Mouse (Mus musculus): ENCODE measurements around the gene B9d1. TPM values are rescaled to one million over a fixed set of nuclear protein-coding genes. Genes with fewer than 3 reads are reported as not detected.

B9d1 gene
- polyA plus RNA-seq, 1 experiment, result 16.0 TPM

DNA sequence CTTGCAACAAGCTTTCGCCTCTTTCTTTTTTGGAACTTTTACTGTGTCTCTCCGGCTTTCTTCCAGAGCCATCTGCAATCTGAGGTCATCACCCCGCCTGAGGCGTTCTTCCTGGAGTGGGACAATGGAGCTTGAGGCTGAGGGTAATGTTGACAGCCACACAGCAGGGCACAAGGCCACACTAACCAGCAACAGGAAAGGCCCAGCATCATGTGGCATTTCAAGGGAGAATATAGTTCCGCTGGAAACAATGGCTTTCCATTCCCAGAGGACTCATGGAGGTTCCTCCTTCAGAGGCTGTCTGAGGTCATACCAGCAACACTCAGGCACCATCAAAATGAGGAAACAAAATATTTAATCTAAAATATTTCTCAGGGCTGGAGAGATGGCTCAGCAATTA is 28.6 kb downstream of the B9d1 start:
- DNase-seq, result no peak
- Histone ChIP-seq H3K4me1 (replicated peaks; ENCODE audit: control insufficient read depth, insufficient read depth, low read length) (no peaks in the 10 kb centered on the region), H3K36me3 (ENCODE audit: control insufficient read depth, insufficient read depth, low read length) (no peaks in the 10 kb centered on the region), H3K27me3 (ENCODE audit: control insufficient read depth, insufficient read depth, low read length) (no peaks in the 10 kb centered on the region), H3K27ac (ENCODE audit: control insufficient read depth, insufficient read depth, low read length) (no peak overlapping the region), H3K4me3 (ENCODE audit: control insufficient read depth, insufficient read depth, low read length) (no peak overlapping the region)
- 93% methylated on average over 5 of the region's 5 CpGs for WGBS
- no peak for TF ChIP-seq POLR2A (IDR thresholded peaks at IDR 0.05; ENCODE audit: control insufficient read depth, extremely low read depth, insufficient read depth, low read length, poor library complexity)
- no peak for TF ChIP-seq CTCF (IDR thresholded peaks at IDR 0.05; ENCODE audit: borderline replicate concordance, control insufficient read depth, extremely low read depth, insufficient read depth, low read length, poor library complexity)

DNA sequence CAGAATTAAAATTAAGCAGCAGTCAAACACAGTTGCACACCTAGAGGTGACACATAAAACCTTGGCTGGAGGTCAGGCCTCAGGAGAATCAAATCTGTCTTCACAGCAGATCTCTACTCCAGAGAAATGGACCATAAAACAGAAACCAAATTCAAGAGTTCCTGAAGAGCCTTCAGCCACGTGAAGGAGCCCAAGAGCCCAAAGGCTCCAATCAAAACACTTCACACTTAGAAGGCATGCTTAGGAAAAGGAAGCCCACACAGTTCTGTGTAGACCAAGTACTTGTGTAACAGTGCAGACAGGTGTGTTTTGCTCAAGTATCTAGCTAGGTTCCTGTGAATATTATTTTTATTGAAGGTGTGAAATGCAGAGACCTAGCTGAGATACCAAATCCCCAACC is 30.6 kb downstream of the B9d1 start:
- no peak overlapping the region for H3K4me3 ChIP-seq (ENCODE audit: control insufficient read depth, insufficient read depth, low read length)
- 49% methylated on average over 1 of the region's 1 CpGs for WGBS
- H3K27ac ChIP-seq (ENCODE audit: control insufficient read depth, insufficient read depth, low read length), result no peak overlapping the region
- H3K36me3 ChIP-seq (ENCODE audit: control insufficient read depth, insufficient read depth, low read length), result no peaks in the 10 kb centered on the region
- TF ChIP-seq POLR2A (IDR thresholded peaks at IDR 0.05; ENCODE audit: control insufficient read depth, extremely low read depth, insufficient read depth, low read length, poor library complexity), result no peak
- TF ChIP-seq CTCF (IDR thresholded peaks at IDR 0.05; ENCODE audit: borderline replicate concordance, control insufficient read depth, extremely low read depth, insufficient read depth, low read length, poor library complexity), result no peak
- DNase-seq, result no peak
- no peaks in the 10 kb centered on the region for H3K4me1 ChIP-seq (replicated peaks; ENCODE audit: control insufficient read depth, insufficient read depth, low read length)
- no peaks in the 10 kb centered on the region for H3K27me3 ChIP-seq (ENCODE audit: control insufficient read depth, insufficient read depth, low read length)

DNA sequence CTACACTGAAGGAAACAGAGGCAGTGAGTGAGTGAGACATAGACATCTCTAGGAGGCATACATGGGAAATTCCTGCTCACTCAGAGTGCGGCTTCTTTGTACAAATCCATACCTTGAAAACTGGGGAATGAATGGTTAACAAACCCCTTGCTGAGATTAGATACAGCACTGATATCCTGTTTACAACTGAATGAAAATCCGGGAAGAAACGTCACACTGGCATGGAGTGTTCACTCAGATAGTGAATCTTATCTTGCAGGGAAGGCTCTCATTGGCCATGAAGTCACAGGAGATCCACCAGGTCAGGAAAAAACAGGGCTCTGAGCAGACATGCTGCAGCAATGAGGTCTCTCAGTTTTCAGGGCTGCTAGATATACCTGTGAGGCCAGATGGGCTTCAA is 32.0 kb downstream of the B9d1 start:
- no peaks in the 10 kb centered on the region for H3K4me1 ChIP-seq (replicated peaks; ENCODE audit: control insufficient read depth, insufficient read depth, low read length)

DNA sequence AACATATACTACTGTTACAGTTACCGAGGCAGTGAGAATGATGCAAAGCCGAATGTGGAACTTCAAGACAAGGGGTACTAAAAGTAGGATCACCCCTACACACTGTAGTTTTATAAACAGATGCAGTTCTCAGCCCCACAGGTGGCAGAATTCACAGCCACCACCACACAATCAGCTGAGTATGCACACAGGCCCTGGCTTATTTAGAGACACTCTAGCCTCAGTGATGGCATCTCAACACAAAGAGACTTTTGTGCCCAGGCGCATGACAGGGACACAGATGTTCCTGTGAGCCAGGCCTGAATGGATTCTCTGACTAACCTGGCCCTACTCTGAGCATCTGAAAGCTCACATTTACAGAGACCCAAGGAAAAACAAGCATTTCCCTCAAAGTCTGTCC is 32.4 kb downstream of the B9d1 start:
- no peak overlapping the region for H3K27ac ChIP-seq (ENCODE audit: control insufficient read depth, insufficient read depth, low read length)
- H3K36me3 ChIP-seq (ENCODE audit: control insufficient read depth, insufficient read depth, low read length), result no peaks in the 10 kb centered on the region
- TF ChIP-seq CTCF (IDR thresholded peaks at IDR 0.05; ENCODE audit: borderline replicate concordance, control insufficient read depth, extremely low read depth, insufficient read depth, low read length, poor library complexity), result no peak
- TF ChIP-seq POLR2A (IDR thresholded peaks at IDR 0.05; ENCODE audit: control insufficient read depth, extremely low read depth, insufficient read depth, low read length, poor library complexity), result no peak
- H3K4me3 ChIP-seq (ENCODE audit: control insufficient read depth, insufficient read depth, low read length), result no peak overlapping the region
- 89% methylated on average over 3 of the region's 3 CpGs for WGBS
- no peak for DNase-seq
- H3K4me1 ChIP-seq (replicated peaks; ENCODE audit: control insufficient read depth, insufficient read depth, low read length), result no peaks in the 10 kb centered on the region
- H3K27me3 ChIP-seq (ENCODE audit: control insufficient read depth, insufficient read depth, low read length), result no peaks in the 10 kb centered on the region

More for the DNA sequence above, 32.0 kb downstream of the B9d1 start:
- no peak for TF ChIP-seq POLR2A (IDR thresholded peaks at IDR 0.05; ENCODE audit: control insufficient read depth, extremely low read depth, insufficient read depth, low read length, poor library complexity)
- no peak for TF ChIP-seq CTCF (IDR thresholded peaks at IDR 0.05; ENCODE audit: borderline replicate concordance, control insufficient read depth, extremely low read depth, insufficient read depth, low read length, poor library complexity)
- WGBS, result 78% methylated on average over 3 of the region's 3 CpGs
- no peaks in the 10 kb centered on the region for H3K27me3 ChIP-seq (ENCODE audit: control insufficient read depth, insufficient read depth, low read length)
- no peaks in the 10 kb centered on the region for H3K36me3 ChIP-seq (ENCODE audit: control insufficient read depth, insufficient read depth, low read length)
- H3K27ac ChIP-seq (ENCODE audit: control insufficient read depth, insufficient read depth, low read length), result no peak overlapping the region
- DNase-seq, result no peak
- H3K4me3 ChIP-seq (ENCODE audit: control insufficient read depth, insufficient read depth, low read length), result no peak overlapping the region

DNA sequence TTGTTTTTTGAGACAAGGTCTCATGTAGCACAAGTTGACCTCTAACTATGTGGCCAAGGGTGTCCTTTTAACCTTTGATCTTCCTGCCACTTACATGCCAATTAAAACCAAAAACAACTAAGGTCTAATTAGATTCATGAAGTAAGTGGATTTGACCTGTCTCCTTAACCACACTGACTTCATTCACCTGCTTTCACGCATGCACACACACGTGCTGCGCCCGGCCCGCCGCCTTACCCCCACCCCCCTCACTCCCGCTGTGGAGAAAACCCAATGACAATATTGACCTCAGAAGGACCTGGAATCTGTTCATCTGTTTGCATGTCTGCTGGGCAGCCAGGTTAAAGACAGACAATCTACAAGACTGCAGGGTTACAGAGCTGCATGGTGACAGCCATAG is 35.7 kb downstream of the B9d1 start:
- no peaks in the 10 kb centered on the region for H3K4me1 ChIP-seq (replicated peaks; ENCODE audit: control insufficient read depth, insufficient read depth, low read length)
- DNase-seq, result no peak
- 91% methylated on average over 7 of the region's 7 CpGs for WGBS
- no peaks in the 10 kb centered on the region for H3K27me3 ChIP-seq (ENCODE audit: control insufficient read depth, insufficient read depth, low read length)
- H3K36me3 ChIP-seq (ENCODE audit: control insufficient read depth, insufficient read depth, low read length), result no peaks in the 10 kb centered on the region
- no peak overlapping the region for H3K27ac ChIP-seq (ENCODE audit: control insufficient read depth, insufficient read depth, low read length)
- no peak overlapping the region for H3K4me3 ChIP-seq (ENCODE audit: control insufficient read depth, insufficient read depth, low read length)
- TF ChIP-seq POLR2A (IDR thresholded peaks at IDR 0.05; ENCODE audit: control insufficient read depth, extremely low read depth, insufficient read depth, low read length, poor library complexity), result no peak
- TF ChIP-seq CTCF (IDR thresholded peaks at IDR 0.05; ENCODE audit: borderline replicate concordance, control insufficient read depth, extremely low read depth, insufficient read depth, low read length, poor library complexity), result no peak

DNA sequence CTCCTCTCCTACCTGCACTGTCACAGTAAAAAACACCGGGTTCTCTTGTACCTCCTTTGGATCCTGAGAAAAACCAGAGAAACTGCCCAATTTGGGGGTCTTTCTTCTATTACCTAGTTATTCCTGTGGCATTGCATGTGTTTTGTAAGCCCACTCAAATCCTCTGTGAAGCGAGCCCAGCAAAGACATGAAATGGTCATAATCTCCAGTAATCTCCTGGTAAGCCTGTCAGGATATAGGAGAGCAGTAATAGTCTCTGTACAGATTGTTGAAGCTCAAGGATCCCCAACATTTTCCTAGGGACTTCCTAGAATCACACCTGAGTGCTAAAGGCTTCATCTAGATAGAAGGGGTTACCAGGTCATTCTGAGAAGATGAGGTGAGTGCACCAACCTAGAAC is 36.2 kb downstream of the B9d1 start:
- H3K36me3 ChIP-seq (ENCODE audit: control insufficient read depth, insufficient read depth, low read length), result no peaks in the 10 kb centered on the region
- no peak overlapping the region for H3K4me3 ChIP-seq (ENCODE audit: control insufficient read depth, insufficient read depth, low read length)
- no peaks in the 10 kb centered on the region for H3K27me3 ChIP-seq (ENCODE audit: control insufficient read depth, insufficient read depth, low read length)
- H3K27ac ChIP-seq (ENCODE audit: control insufficient read depth, insufficient read depth, low read length), result no peak overlapping the region
- TF ChIP-seq POLR2A (IDR thresholded peaks at IDR 0.05; ENCODE audit: control insufficient read depth, extremely low read depth, insufficient read depth, low read length, poor library complexity) (no peak), CTCF (IDR thresholded peaks at IDR 0.05; ENCODE audit: borderline replicate concordance, control insufficient read depth, extremely low read depth, insufficient read depth, low read length, poor library complexity) (no peak)
- DNase-seq, result no peak
- H3K4me1 ChIP-seq (replicated peaks; ENCODE audit: control insufficient read depth, insufficient read depth, low read length), result no peaks in the 10 kb centered on the region
- 86% methylated on average over 2 of the region's 2 CpGs for WGBS

DNA sequence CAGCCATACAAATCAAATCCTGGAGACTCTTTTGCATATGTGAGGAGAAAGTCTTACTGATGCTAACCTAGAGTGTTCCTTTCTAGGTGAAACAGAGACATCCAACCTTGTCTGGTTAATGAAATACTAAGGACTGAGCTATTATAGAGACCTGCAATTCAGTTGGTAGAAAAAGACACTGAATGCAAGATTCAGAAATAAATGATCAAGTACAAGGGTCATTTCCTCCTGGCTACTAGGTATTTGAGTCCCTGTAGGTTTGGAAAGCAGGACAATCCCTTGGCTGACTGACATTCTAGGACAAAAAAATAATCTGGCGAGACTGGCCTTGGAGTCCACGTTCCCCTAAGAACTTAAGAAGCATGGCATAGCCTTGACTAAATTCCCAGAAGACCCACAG is 40.6 kb downstream of the B9d1 start:
- 89% methylated on average over 2 of the region's 2 CpGs for WGBS
- H3K4me3 ChIP-seq (ENCODE audit: control insufficient read depth, insufficient read depth, low read length), result no peak overlapping the region
- no peaks in the 10 kb centered on the region for H3K4me1 ChIP-seq (replicated peaks; ENCODE audit: control insufficient read depth, insufficient read depth, low read length)
- no peak for DNase-seq
- H3K27me3 ChIP-seq (ENCODE audit: control insufficient read depth, insufficient read depth, low read length), result no peaks in the 10 kb centered on the region
- H3K36me3 ChIP-seq (ENCODE audit: control insufficient read depth, insufficient read depth, low read length), result no peaks in the 10 kb centered on the region
- no peak overlapping the region for H3K27ac ChIP-seq (ENCODE audit: control insufficient read depth, insufficient read depth, low read length)
- no peak for TF ChIP-seq POLR2A (IDR thresholded peaks at IDR 0.05; ENCODE audit: control insufficient read depth, extremely low read depth, insufficient read depth, low read length, poor library complexity)
- TF ChIP-seq CTCF (IDR thresholded peaks at IDR 0.05; ENCODE audit: borderline replicate concordance, control insufficient read depth, extremely low read depth, insufficient read depth, low read length, poor library complexity), result no peak

Measured in thymus, adult 2 months (tissue).